Mouse (Mus musculus): ENCODE data around the gene Ppp4r4. TPM values are rescaled to one million over a fixed set of nuclear protein-coding genes. Genes with fewer than 3 reads are reported as not detected.

Gene Ppp4r4
- total and polyA plus RNA-seq, 2 experiments, result 1.3 to 6.5 TPM

GRCm38 (mm10) chr12:103551422-103551821 lies 19.3 kb downstream of the Ppp4r4 start:
- Histone ChIP-seq H3K4me3 (ENCODE audit: insufficient read depth, low read depth, low read length) (no peak overlapping the region), H3K36me3 (ENCODE audit: control insufficient read depth, insufficient read depth, low read length) (no peaks in the 10 kb centered on the region), H3K4me1 (ENCODE audit: control insufficient read depth, insufficient read depth, low read length) (peaks cover 18% of the 10 kb centered on the region), H3K9ac (ENCODE audit: low read depth, low read length) (peak overlapping the region; percentile 64; the same call in 1 of the 2 replicates), H3K27ac (replicated peaks; ENCODE audit: insufficient read depth, low read depth, low read length) (peak overlapping the region; percentile 82), H3K27me3 (ENCODE audit: control insufficient read depth, insufficient read depth, low read length) (no peaks in the 10 kb centered on the region), H3K79me2 (ENCODE audit: control insufficient read depth, insufficient read depth, low read length) (no peaks in the 10 kb centered on the region)
- WGBS, result 22% methylated on average over 4 of the region's 4 CpGs
- TF ChIP-seq CTCF (IDR thresholded peaks at IDR 0.05; ENCODE audit: low read depth, low read length), result no peak
- no peak for TF ChIP-seq POLR2A (IDR thresholded peaks at IDR 0.05; ENCODE audit: extremely low read depth, insufficient read depth, low read length)
- DNase-seq (ENCODE audit: extremely low read depth, low read depth, low spot score), result peak; percentile 95

- Histone ChIP-seq H3K4me1 (ENCODE audit: control insufficient read depth, insufficient read depth, low read length) (peaks cover 18% of the 10 kb centered on the region), H3K9ac (ENCODE audit: low read depth, low read length) (no peak overlapping the region), H3K36me3 (ENCODE audit: control insufficient read depth, insufficient read depth, low read length) (no peaks in the 10 kb centered on the region), H3K27ac (replicated peaks; ENCODE audit: insufficient read depth, low read depth, low read length) (no peak overlapping the region), H3K79me2 (ENCODE audit: control insufficient read depth, insufficient read depth, low read length) (no peaks in the 10 kb centered on the region), H3K27me3 (ENCODE audit: control insufficient read depth, insufficient read depth, low read length) (no peaks in the 10 kb centered on the region), H3K4me3 (ENCODE audit: insufficient read depth, low read depth, low read length) (no peak overlapping the region)
- 33% methylated on average over 2 of the region's 2 CpGs for whole genome bisulfite sequencing
- TF ChIP-seq CTCF (IDR thresholded peaks at IDR 0.05; ENCODE audit: low read depth, low read length), result no peak
- TF ChIP-seq POLR2A (IDR thresholded peaks at IDR 0.05; ENCODE audit: extremely low read depth, insufficient read depth, low read length), result no peak
- peak; percentile 18 for DNase-seq (ENCODE audit: extremely low read depth, low read depth, low spot score)
Measured at GRCm38 (mm10) chr12:103552506-103552905, 20.4 kb downstream of the Ppp4r4 start.

DNA sequence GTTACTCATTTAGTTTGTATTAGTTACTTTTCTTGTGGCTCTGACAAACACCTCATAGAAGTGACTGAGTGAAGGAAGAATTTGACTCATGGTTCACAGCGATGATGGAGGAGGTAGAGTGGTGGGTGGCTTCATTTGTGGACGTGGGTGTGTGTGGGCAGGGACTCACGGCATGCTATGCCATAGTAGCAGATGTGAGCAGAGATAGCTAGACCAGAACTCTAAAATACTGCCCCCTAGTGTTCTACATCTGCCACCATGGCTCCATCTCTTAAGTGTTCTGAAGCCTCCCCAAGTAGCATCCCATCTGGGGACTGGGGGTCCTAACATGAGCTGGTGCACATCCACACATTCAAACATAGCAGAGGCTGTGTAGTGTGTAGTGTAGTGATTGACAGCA lies 21.4 kb downstream of the Ppp4r4 start:
- no peak overlapping the region for H3K27ac ChIP-seq (replicated peaks; ENCODE audit: insufficient read depth, low read depth, low read length)
- DNase-seq (ENCODE audit: extremely low read depth, low read depth, low spot score), result no peak
- H3K9ac ChIP-seq (ENCODE audit: low read depth, low read length), result no peak overlapping the region
- 82% methylated on average over 3 of the region's 3 CpGs for WGBS
- no peaks in the 10 kb centered on the region for H3K36me3 ChIP-seq (ENCODE audit: control insufficient read depth, insufficient read depth, low read length)
- H3K27me3 ChIP-seq (ENCODE audit: control insufficient read depth, insufficient read depth, low read length), result no peaks in the 10 kb centered on the region
- H3K79me2 ChIP-seq (ENCODE audit: control insufficient read depth, insufficient read depth, low read length), result no peaks in the 10 kb centered on the region
- no peak overlapping the region for H3K4me3 ChIP-seq (ENCODE audit: insufficient read depth, low read depth, low read length)
- TF ChIP-seq POLR2A (IDR thresholded peaks at IDR 0.05; ENCODE audit: extremely low read depth, insufficient read depth, low read length), result no peak
- peak; percentile 24; the same call in 1 of the 2 replicates for TF ChIP-seq CTCF (IDR thresholded peaks at IDR 0.05; ENCODE audit: low read depth, low read length)
- H3K4me1 ChIP-seq (ENCODE audit: control insufficient read depth, insufficient read depth, low read length), result peaks cover 17% of the 10 kb centered on the region

DNA sequence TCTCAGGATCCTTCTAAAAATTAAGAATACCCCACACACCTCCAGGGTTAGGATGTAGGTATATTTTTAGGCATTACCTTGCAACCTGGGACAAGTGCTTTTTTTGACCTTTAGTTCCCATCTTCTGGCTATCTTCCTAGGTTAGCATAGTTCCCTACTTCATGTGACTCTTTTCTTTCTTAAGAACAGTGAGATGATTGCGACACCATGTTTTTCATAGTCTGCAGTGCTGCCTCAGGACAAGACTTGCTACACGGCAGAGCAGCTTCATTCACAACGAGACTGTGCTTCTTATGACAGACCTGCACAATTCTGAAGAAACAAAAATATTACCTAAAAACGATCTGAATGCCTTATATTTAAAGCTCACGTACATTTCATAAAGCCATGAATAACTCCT lies 24.8 kb downstream of the Ppp4r4 start:
- no peak for DNase-seq (ENCODE audit: extremely low read depth, low read depth, low spot score)
- no peaks in the 10 kb centered on the region for H3K4me1 ChIP-seq (ENCODE audit: control insufficient read depth, insufficient read depth, low read length)
- no peak overlapping the region for H3K4me3 ChIP-seq (ENCODE audit: insufficient read depth, low read depth, low read length)
- no peak for TF ChIP-seq POLR2A (IDR thresholded peaks at IDR 0.05; ENCODE audit: extremely low read depth, insufficient read depth, low read length)
- TF ChIP-seq CTCF (IDR thresholded peaks at IDR 0.05; ENCODE audit: low read depth, low read length), result no peak
- no peak overlapping the region for H3K9ac ChIP-seq (ENCODE audit: low read depth, low read length)
- WGBS, result 76% methylated on average over 5 of the region's 5 CpGs
- no peaks in the 10 kb centered on the region for H3K79me2 ChIP-seq (ENCODE audit: control insufficient read depth, insufficient read depth, low read length)
- H3K27me3 ChIP-seq (ENCODE audit: control insufficient read depth, insufficient read depth, low read length), result no peaks in the 10 kb centered on the region
- no peak overlapping the region for H3K27ac ChIP-seq (replicated peaks; ENCODE audit: insufficient read depth, low read depth, low read length)
- H3K36me3 ChIP-seq (ENCODE audit: control insufficient read depth, insufficient read depth, low read length), result no peaks in the 10 kb centered on the region

GRCm38 (mm10) chr12:103564726-103565125 lies 32.6 kb downstream of the Ppp4r4 start:
- no peak for DNase-seq (ENCODE audit: extremely low read depth, low read depth, low spot score)
- no peak overlapping the region for H3K27ac ChIP-seq (replicated peaks; ENCODE audit: insufficient read depth, low read depth, low read length)
- 70% methylated on average over 1 of the region's 1 CpGs for WGBS
- H3K4me3 ChIP-seq (ENCODE audit: insufficient read depth, low read depth, low read length), result no peak overlapping the region
- H3K9ac ChIP-seq (ENCODE audit: low read depth, low read length), result no peak overlapping the region
- TF ChIP-seq POLR2A (IDR thresholded peaks at IDR 0.05; ENCODE audit: extremely low read depth, insufficient read depth, low read length) (no peak), CTCF (IDR thresholded peaks at IDR 0.05; ENCODE audit: low read depth, low read length) (no peak)
- no peaks in the 10 kb centered on the region for H3K4me1 ChIP-seq (ENCODE audit: control insufficient read depth, insufficient read depth, low read length)
- no peaks in the 10 kb centered on the region for H3K36me3 ChIP-seq (ENCODE audit: control insufficient read depth, insufficient read depth, low read length)
- no peaks in the 10 kb centered on the region for H3K27me3 ChIP-seq (ENCODE audit: control insufficient read depth, insufficient read depth, low read length)
- no peaks in the 10 kb centered on the region for H3K79me2 ChIP-seq (ENCODE audit: control insufficient read depth, insufficient read depth, low read length)

DNA sequence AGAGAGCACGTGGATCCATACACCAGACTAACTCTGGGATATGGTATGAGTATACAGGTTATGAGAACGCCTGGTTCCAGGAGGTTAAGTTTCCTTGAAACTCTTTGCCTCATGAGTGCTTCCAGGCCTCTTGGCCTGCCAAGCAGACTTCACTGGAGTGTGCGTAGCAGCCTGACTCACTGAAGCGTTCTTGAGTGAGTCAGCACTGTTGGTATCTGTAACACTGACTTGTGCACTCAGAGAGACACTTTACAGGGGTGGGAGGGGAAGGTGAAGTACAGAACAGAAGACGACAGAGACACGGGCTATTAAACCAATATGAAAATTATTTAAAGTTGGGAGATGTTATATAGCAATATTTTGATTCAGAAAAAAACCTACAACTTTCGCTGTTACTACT lies 33.1 kb downstream of the Ppp4r4 start:
- H3K27ac ChIP-seq (replicated peaks; ENCODE audit: insufficient read depth, low read depth, low read length), result no peak overlapping the region
- 83% methylated on average over 7 of the region's 7 CpGs for WGBS
- no peak overlapping the region for H3K9ac ChIP-seq (ENCODE audit: low read depth, low read length)
- H3K36me3 ChIP-seq (ENCODE audit: control insufficient read depth, insufficient read depth, low read length), result no peaks in the 10 kb centered on the region
- no peak for TF ChIP-seq CTCF (IDR thresholded peaks at IDR 0.05; ENCODE audit: low read depth, low read length)
- TF ChIP-seq POLR2A (IDR thresholded peaks at IDR 0.05; ENCODE audit: extremely low read depth, insufficient read depth, low read length), result no peak
- no peak overlapping the region for H3K4me3 ChIP-seq (ENCODE audit: insufficient read depth, low read depth, low read length)
- H3K27me3 ChIP-seq (ENCODE audit: control insufficient read depth, insufficient read depth, low read length), result no peaks in the 10 kb centered on the region
- DNase-seq (ENCODE audit: extremely low read depth, low read depth, low spot score), result no peak
- H3K4me1 ChIP-seq (ENCODE audit: control insufficient read depth, insufficient read depth, low read length), result no peaks in the 10 kb centered on the region
- no peaks in the 10 kb centered on the region for H3K79me2 ChIP-seq (ENCODE audit: control insufficient read depth, insufficient read depth, low read length)

Data from liver, adult 2 months (tissue).